Comparison of ENCODE assay signal across 8 mouse cellular contexts in genomic region chr5:23431948-23432707, GRCm38 (mm10). TPM values are rescaled to one million over a fixed set of nuclear protein-coding genes. Genes with fewer than 3 reads are reported as not detected.
DNase-seq lines count a peak whose midpoint lies in the region; ATAC-seq and TF ChIP-seq lines count a peak whose summit lies in the region.

No protein-coding gene starts in this region.

- no peaks in the 10 kb centered on the region for H3K36me3 ChIP-seq in hindbrain, embryonic 14.5 days (replicated peaks; ENCODE audit: control insufficient read depth, insufficient read depth)
- H3K36me3 ChIP-seq in midbrain, embryonic 15.5 days (replicated peaks) = no peaks in the 10 kb centered on the region

- no peaks in the 10 kb centered on the region for H3K9me3 ChIP-seq in hindbrain, embryonic 14.5 days (ENCODE audit: control insufficient read depth, low read length)
- no peaks in the 10 kb centered on the region for H3K9me3 ChIP-seq in midbrain, embryonic 15.5 days

- peaks cover 8% of the 10 kb centered on the region for H3K4me1 ChIP-seq in bone marrow macrophage, adult 2 months (ENCODE audit: control insufficient read depth, insufficient read depth, low read length)
- H3K4me1 ChIP-seq in hindbrain, embryonic 14.5 days (replicated peaks; ENCODE audit: control insufficient read depth, insufficient read depth, low read length) = peaks cover 38% of the 10 kb centered on the region
- peaks cover 31% of the 10 kb centered on the region for H3K4me1 ChIP-seq in midbrain, embryonic 15.5 days

- H3K4me2 ChIP-seq in hindbrain, embryonic 14.5 days (replicated peaks) = peak overlapping the region; percentile 81
- peak overlapping the region; percentile 59 for H3K4me2 ChIP-seq in midbrain, embryonic 15.5 days

- no peak for DNase-seq in layer of hippocampus, adult 2 months (ENCODE audit: low spot score in 2 of 2)
- DNase-seq in layer of hippocampus, adult 8-10 months (ENCODE audit: low spot score in 2 of 2) = no peak
- DNase-seq in hindbrain, embryonic 14.5 days (ENCODE audit: low spot score) = peak; percentile 68
- no peak for DNase-seq in urinary bladder, postnatal 10 days (ENCODE audit: low spot score)
- DNase-seq in cerebellum, postnatal 10 days = no peak
- no peak for DNase-seq in kidney, adult 9 months

- TF ChIP-seq CTCF in layer of hippocampus, adult 2 months (conservative IDR thresholded peaks at IDR 0.05) = no peak
- no peak for TF ChIP-seq CTCF in bone marrow macrophage, adult 2 months (IDR thresholded peaks at IDR 0.05; ENCODE audit: low read depth, low read length)

- no peaks in the 10 kb centered on the region for H3K27me3 ChIP-seq in hindbrain, embryonic 14.5 days (ENCODE audit: control insufficient read depth, insufficient read depth, low read length)
- H3K27me3 ChIP-seq in midbrain, embryonic 15.5 days (replicated peaks) = no peaks in the 10 kb centered on the region

- peak overlapping the region; percentile 99 for H3K9ac ChIP-seq in hindbrain, embryonic 14.5 days
- peak overlapping the region; percentile 94 for H3K9ac ChIP-seq in midbrain, embryonic 15.5 days

- WGBS in hindbrain, embryonic 14.5 days = 2% methylated on average over 10 of the region's 10 CpGs
- 1% methylated on average over 10 of the region's 10 CpGs for WGBS in midbrain, embryonic 15.5 days

- ATAC-seq in hindbrain, embryonic 14.5 days (ENCODE audit: low FRiP score) = no peak
- no peak for ATAC-seq in midbrain, embryonic 15.5 days (replicated peaks)

- H3K27ac ChIP-seq in layer of hippocampus, adult 2 months = peak overlapping the region; percentile 100
- peak overlapping the region; percentile 89 for H3K27ac ChIP-seq in bone marrow macrophage, adult 2 months (ENCODE audit: insufficient read depth, low read depth, low read length)
- H3K27ac ChIP-seq in hindbrain, embryonic 14.5 days = peak overlapping the region; percentile 100
- peak overlapping the region; percentile 99 for H3K27ac ChIP-seq in midbrain, embryonic 15.5 days

- peak overlapping the region; percentile 97 for H3K4me3 ChIP-seq in layer of hippocampus, adult 2 months
- H3K4me3 ChIP-seq in bone marrow macrophage, adult 2 months (ENCODE audit: insufficient read depth, low read length) = peak overlapping the region; percentile 69
- peak overlapping the region; percentile 98 for H3K4me3 ChIP-seq in hindbrain, embryonic 14.5 days (replicated peaks; ENCODE audit: low read length)
- peak overlapping the region; percentile 63 for H3K4me3 ChIP-seq in midbrain, embryonic 15.5 days

- no peak for TF ChIP-seq POLR2A in bone marrow macrophage, adult 2 months (IDR thresholded peaks at IDR 0.05; ENCODE audit: borderline replicate concordance, low read depth, low read length)

RNA-seq across cellular contexts. Expression of gene Kmt2e, which starts 2.1 kb away (rescaled TPM):
- total RNA-seq in layer of hippocampus, adult 2 months (2021) = 10 to 100 TPM; 90.6 to 93.1 TPM
- 100 to 1,000 TPM in 1 of 4 experiments, 10 to 100 TPM in 3; 91.0 to 101 (median 96.8) TPM for total RNA-seq in layer of hippocampus, adult 8-10 months (2022)
- polyA plus RNA-seq in bone marrow macrophage, adult 2 months (2012; ENCODE audit: insufficient read depth, insufficient read length, missing spikeins) = 60.7 and 70.5 TPM in 2 replicates
- polyA plus RNA-seq in hindbrain, embryonic 14.5 days (2014; fragmentation: Nextera tagmentation; extraction: Ambion mirVana) = 118 and 128 TPM in 2 replicates
- polyA plus RNA-seq in midbrain, embryonic 15.5 days (2015; fragmentation: Nextera tagmentation; extraction: Ambion mirVana) = 181 and 182 TPM in 2 replicates
